Mouse (Mus musculus) ES-CJ7 (cell line): ENCODE data around the gene Runx2.

Experiments used
- DNase-seq: peaks from one replicate; pipeline ENCODE4 v3.0.0; 2011; ENCODE audit warnings: low read depth, low spot score

Gene Runx2

DNA sequence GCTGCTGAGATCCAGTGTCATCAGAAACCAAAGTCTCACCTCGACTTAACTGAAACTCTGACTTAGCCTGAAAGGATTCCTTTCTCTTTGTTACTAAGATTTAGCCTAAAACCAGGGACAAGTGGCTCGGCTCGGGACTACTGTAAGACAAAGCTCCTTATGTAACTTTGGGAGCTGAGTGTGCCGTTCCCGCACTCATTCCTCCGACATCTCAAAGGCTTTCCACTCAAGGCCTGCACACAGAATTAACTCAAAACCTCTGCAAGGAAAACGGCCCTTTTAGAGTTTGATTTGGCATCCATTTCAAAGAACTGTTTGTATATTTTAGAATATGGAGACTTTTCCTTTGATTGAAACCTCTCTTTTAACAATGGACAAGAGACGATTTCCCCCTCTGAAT is 191.3 kb downstream of the Runx2 start:
- DNase-seq, result no peak

- DNase-seq, result no peak
These were observed 194.1 kb downstream of the Runx2 start for GRCm38 (mm10) chr17:44620456-44620855.

DNA sequence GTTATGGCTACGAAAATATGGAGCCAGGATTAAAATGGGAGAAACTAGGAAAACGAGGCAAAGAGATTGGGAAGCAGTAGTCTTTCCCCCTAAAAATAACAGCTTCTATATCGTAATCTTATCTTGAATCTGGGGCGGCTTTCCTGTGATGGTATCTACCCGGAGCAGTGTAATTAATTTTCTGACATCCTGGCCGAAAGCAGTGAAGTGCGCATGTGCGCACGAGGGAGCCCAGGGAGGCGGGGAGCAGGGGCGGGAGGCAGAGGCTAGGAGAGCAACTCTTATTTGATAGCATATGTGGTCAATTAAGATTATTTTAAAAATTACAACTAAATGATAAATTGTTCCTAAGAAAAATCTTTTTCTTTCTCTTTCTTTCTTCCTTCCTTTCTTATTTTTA is 195.9 kb downstream of the Runx2 start:
- no peak for DNase-seq

GRCm38 (mm10) chr17:44618175-44618574 is 196.4 kb downstream of the Runx2 start:
- DNase-seq, result no peak

DNA sequence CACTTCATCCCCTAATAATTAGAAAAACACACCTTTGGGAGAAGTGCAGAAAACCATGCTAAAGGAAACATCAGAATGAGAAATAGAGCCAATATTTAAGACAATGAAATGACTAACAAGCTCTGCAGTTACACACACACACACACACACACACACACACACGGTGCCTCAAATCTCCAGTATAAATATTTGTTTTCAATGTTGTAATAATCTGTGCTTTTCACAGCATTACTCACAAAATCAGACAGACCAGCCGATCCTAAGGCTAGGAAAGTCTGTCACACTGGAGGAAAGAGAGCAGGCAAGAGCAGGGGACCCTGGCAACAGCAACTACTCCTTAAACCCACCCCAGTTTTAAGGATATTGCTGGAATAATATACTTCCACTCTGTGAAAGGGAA is 196.9 kb downstream of the Runx2 start:
- DNase-seq, result no peak

- DNase-seq, result no peak
These were observed 200.6 kb downstream of the Runx2 start for GRCm38 (mm10) chr17:44613716-44614715.

DNA sequence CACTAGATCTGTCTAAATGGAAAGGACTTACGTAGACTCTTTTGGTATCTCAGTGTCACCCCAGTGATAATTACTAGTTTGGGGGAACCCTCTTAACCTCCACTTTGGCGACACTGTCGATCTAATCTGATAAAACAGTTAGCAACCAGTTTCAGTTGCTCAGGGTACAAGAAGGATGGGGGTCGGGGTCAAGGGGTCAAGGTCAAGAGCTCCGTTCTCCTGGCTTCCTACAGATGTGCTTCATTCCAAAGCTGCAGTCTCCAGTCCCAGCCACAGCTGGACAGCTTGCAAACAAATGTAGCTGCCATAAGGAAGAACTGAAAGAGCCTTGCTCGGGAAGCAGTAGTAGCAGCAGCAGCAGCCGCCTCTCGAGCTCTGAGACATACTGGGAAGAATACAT is 202.0 kb downstream of the Runx2 start:
- DNase-seq, result peak; percentile 23

DNA sequence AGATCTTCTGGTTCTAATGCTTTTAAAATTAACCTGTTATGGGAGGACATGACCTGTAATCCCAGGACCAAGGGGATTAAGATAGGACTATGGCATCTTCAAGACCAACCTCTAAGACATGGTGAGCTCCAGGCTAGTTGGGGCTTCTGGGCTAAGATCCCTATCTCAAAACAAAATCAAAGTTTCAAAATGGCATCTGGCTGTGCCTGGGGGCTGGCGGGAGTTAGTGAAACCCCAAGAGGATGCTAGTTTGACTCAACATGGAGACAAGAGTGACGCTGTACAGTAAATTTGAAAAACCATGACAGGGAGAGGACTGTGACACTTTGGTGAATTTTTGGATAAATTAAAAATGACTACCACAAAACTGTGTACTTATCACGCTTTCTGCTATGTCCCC is 202.6 kb downstream of the Runx2 start:
- DNase-seq, result no peak

DNA sequence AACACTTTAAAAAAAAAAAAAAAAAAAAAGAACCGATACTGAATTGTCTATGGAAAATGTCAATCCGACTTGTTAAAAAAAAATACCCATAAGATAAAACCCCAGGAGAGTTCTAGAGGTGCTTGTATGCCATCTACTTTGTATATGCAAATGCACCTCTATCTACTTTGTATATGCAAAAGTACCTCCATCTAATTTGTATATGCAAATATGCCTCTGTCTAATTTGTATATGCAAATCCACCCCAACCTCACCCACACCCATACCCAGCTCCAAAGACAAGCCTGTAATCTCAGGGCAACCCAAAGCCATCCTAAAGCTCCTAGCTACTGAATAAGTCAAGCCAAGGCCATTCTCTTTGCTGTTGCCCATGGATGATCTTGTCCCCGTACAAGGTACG is 203.1 kb downstream of the Runx2 start:
- no peak for DNase-seq

DNA sequence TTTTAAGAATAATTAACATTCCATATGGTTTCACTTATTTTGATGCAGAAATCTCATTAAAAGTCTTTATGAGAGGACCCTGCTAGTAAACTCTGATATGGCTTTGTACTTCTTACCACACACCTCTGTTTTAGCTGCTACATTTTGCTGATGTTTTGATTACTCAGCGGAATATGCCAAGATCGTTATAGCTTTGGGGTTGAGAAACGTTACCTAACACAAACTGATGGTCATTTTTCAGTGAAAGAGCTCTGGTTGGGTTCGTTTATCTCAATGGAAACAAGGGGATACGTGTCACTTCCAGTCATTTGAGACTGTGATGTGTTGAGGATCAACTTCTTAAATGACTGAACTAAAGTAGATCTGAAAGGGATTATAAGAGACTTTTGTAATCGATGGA is 203.8 kb downstream of the Runx2 start:
- DNase-seq, result no peak

DNA sequence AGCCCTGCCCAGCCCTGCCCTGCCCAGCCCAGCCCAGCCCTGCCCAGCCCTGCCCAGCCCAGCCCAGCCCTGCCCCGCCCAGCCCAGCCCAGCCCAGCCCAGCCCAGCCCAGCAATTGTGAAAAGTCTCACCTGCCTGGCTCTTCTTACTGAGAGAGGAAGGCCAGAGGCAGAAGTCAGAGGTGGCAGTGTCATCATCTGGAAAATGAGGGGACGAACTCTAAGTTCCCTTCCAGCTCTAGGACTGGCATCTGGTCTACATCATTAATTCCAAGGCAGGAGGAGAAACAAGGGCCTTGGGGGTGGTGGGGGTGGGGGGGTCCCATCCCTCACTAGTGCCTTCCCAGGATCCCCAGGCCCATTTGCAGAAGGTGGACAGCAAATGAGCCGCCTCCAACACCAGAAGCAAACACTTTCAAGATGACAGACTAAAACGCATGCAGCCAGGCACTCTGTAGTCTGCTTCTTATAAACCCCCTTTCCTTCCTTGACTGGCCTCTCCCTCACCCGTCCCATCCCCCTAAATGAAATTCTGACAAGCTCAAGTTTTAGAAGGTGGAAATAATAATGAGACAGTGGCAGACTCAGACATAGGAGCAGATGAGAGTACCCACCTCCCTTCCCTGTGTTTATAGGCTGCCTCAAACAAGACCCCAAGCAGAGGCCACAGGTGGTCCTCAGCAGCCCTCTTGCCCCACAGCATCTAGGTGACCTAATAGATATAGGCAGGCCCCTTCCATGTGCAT is 204.5 kb downstream of the Runx2 start:
- DNase-seq, result no peak

GRCm38 (mm10) chr17:44609356-44609755 is 205.2 kb downstream of the Runx2 start:
- no peak for DNase-seq

GRCm38 (mm10) chr17:44608907-44609306 is 205.7 kb downstream of the Runx2 start:
- no peak for DNase-seq

DNA sequence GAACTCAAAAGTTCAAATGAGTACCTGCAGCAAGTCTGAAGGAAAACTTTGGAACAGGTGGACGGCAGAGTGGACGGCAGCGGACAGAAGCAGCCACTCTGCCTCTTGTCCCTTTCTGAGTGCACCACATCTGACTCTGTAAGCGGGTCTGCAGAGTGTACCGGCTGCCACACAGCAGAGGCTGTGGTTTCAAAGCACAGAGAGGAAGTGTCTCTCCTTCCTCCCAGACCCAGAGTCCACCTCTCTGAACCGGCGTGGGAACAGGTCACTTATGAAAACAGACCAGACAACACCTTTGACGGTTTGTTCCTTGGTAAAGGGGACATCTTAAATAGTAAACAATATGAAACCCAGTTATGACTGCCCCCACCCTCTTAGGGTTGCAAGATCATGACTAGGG is 207.2 kb downstream of the Runx2 start:
- DNase-seq, result no peak

DNA sequence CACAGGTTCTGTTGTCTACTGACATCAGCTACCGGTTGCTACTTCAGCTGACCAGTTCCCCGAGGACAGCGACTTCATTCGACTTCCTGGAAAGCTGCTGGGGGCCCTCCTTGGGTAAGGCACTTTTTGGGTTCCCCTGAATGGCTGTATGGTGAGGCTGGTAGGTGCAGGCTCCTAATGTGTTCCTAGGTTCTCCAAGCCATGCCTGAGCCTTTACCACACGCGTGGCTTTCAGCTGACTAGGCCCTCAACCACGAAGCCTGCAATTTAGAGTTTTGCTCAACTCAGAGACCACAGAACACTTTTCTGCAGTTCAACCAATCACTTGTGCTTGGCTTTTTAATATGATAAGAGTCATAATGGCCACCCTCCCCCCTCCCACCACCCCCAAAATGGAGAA is 208.4 kb downstream of the Runx2 start:
- no peak for DNase-seq

GRCm38 (mm10) chr17:44605749-44606148 is 208.8 kb downstream of the Runx2 start:
- DNase-seq, result no peak

DNA sequence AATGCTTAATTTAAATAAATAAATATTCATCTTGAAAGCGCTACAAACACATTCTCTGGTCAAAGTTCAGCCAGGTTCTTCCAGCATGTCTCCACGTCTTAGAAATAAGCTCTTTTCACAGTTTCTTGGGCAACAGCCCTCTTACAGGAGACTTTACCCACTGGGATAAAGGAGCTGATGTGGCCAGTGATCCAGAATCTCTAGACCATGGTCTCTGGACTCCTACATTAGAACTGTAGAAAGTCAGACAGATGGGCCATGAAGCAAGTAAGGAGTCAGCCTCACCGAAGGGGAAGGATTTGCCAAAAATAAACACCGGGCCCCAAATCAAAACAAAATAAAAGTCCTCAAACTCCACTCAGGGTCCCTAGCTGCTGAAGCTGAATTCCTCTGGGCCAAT is 211.4 kb downstream of the Runx2 start:
- DNase-seq, result no peak

DNA sequence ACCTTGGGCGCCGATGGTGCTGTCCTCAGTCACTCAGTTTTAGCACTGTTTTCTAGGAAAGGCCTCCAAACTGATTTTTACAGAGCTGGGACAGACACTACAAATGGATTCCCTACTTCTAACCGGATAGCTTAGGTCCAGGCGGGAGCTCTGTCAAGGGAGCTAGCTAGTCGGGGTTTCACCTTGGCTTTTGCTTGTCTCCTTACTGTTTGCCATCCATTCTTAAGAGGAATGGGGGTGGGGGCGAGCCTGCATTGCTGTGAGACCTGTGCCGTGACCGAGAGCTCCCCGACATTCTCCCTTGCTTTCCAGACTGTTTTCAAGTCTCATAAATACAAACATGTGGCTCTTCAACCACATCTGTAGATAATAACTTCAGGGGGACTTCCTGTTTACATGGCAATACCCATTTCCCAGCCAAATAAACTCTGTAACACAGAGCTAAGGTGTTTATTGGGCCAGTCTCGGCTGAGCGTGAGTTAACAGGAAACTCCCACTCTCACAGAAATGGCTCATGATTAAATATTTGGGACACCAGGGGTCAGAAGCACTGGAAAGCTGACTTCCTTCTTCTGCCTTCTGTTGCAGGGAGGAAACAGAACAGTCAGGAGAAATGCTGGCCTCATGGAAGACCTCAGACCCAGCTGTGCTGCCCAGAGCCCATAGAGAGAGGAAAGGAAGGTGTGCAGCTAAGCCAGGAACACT is 213.1 kb downstream of the Runx2 start:
- no peak for DNase-seq

- no peak for DNase-seq
These were observed 214.7 kb downstream of the Runx2 start for GRCm38 (mm10) chr17:44599856-44600255.

DNA sequence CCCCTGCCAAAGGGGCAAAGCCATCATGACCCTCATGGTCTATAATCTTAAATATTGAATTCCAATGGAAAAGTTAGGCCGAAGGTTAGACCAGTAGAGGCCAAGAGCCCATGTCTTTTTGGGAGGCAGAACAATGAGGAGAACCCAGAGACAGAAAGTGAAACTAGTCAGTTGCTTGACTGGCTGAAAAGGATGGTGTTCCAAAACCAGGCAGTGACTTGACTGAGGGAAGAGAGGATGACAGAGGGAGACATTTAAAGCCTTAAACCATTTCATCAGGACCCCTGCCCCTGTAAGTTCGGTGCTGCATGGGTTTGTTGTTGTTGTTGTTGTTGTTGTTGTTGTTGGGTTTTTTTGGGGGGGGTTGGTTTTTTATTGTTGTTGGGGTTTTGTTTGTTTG is 215.5 kb downstream of the Runx2 start:
- DNase-seq, result no peak

DNA sequence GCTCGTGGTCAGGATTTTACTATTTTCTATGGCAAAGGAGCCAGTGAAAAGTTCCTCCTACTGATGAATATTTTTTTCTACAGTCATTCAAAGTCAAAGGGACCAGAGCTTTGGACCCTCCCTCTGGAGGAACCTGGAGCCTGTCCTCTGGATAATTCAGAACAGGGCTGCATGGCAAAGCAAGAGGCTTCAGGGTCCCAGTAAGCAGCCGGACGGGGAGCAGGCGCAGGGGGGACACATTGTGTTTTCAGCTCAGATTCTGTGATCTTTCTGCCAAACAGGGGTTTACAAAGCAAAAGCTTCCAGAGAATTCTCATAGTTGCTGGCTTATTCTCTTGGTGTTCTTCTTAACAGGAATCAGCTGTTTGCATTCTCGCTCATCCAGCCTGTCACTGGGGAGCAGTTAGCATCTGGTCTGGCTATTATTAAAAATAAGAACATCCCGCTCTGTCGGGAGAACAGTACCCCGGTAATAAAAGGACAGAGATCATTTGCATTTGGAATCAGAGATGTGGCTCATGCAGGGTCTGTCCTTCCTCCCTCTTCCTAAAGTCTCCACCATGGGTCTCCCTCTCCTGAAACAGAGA is 216.6 kb downstream of the Runx2 start:
- no peak for DNase-seq

DNA sequence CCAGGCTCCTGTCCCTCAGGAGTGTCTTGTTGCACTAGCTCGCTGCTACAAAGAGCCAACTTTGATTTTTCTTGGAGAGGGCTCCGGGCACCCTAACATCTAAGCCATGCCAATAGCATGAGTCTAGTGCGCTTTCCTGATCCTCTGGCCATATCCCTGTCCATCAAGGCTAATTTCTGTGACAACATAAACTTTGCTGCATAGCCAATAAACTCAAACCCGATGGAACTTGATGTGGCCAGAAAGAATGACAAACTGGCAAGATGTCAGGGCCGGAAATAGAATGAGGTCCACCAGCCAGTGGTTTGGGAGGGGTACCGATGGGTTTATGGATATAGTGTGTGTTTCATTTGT is 221.9 kb downstream of the Runx2 start:
- no peak for DNase-seq
